Mouse (Mus musculus): ENCODE data around the gene Map3k20.
A peak's percentile ranks its signal among the peaks of the same experiment; 100 is the strongest.

The Map3k20 gene

DNA sequence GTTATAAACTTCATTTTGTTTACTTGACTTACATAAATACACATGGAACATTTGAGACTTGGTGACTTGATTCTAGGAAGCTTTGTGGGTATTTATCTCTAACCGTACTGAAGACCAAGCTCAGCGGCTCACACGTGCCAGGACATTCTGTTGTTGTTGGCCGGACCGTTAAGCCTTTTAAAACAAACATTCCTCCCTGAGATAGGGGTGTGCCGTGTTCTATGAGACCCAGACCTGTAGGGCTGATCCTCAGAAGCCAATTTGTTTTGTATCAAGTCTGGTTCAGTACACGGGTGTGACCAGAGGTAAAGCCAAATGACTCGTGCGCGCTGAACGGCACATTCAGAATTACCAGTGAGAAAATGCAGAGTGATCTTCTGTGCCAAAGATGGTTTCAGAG is 97.9 kb downstream of the Map3k20 start:
- DNase-seq (ENCODE audit: low spot score) = no peak

DNA sequence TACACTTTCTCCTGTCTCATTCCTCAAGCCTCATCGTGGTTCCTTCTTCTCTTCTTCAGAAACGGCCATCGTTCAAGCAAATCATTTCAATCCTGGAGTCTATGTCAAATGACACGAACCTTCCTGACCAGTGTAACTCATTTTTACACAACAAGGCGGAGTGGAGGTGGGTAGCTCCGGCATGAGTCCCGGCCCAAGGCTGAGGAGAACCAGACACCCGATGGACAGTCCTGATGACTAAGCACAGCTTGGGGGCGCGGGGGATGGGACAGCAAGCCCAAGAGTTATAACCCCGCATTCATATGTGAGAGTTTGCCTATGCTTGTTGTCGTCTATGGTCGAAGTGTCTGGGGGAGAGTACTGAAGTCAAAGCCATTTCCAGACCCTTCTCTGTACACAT is 104.0 kb downstream of the Map3k20 start:
- no peak for DNase-seq (ENCODE audit: low spot score)

DNA sequence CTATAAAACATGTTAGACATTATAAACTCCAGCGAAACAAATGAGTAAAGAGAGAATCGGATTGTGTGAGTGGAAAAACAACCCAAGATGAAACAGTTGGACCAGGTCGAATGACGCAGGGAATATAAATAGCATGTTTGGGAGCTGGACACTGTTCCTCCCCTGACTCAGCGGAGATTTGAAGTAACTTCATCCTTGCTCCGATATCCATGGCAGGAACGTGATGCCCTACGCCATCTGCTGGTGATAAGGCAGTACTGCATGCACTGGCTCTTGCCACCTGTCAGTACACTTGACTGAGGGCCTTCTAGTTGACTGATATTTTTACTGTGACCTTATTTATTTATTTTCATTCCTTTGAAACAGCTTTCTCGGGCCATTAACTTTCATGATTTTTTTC is 104.5 kb downstream of the Map3k20 start:
- peak; percentile 77 for DNase-seq (ENCODE audit: low spot score)

DNA sequence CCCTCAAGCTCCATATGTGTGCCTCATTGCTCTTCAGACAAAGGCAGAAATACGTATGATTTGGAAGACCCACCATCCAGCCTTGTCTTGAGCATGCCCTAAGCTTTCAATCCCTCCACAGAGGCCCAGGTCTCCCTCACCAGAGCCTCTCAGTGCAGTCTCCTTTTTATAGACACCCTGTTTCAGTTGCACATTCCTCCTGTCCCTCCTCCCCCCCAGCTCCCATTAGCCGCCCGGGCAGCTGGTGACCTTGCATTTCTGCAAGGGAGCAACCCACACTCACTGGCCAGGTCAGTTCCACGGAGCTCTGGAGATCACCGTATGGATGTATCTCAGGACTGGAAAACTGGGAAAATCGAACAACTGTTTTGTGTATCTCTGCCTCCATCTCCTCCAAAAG is 105.0 kb downstream of the Map3k20 start:
- DNase-seq (ENCODE audit: low spot score) = no peak

- no peak for DNase-seq (ENCODE audit: low spot score)
Measured at GRCm38 (mm10) chr2:72391024-72391423, 105.6 kb downstream of the Map3k20 start.

DNA sequence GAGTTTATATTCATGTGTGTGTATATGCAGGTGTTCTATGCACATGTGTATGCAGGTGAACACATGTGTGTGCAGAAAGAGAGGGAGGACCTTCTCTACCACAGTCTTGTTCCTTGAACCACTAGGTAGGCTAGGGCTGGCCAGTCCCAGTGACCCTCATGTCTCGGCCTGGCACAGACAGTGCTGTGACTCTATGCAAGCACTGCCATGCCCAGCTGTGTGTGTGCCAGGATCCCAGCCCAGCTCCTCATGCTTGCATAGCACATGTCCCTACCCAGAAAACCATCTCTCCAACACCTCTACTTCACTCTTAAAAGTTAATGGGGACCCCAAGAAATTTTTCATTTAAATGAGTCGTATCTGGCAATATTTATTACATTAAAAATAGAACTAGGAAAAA is 106.3 kb downstream of the Map3k20 start:
- DNase-seq (ENCODE audit: low spot score) = no peak

- DNase-seq (ENCODE audit: low spot score) = no peak
Measured at GRCm38 (mm10) chr2:72392316-72392715, 106.9 kb downstream of the Map3k20 start.

- no peak for DNase-seq (ENCODE audit: low spot score)
Measured at GRCm38 (mm10) chr2:72396934-72397333, 111.5 kb downstream of the Map3k20 start.

- peak; percentile 73 for DNase-seq (ENCODE audit: low spot score)
Measured at GRCm38 (mm10) chr2:72398227-72398626, 112.8 kb downstream of the Map3k20 start.

GRCm38 (mm10) chr2:72399469-72400195 is 114.2 kb downstream of the Map3k20 start:
- no peak for DNase-seq (ENCODE audit: low spot score)

DNA sequence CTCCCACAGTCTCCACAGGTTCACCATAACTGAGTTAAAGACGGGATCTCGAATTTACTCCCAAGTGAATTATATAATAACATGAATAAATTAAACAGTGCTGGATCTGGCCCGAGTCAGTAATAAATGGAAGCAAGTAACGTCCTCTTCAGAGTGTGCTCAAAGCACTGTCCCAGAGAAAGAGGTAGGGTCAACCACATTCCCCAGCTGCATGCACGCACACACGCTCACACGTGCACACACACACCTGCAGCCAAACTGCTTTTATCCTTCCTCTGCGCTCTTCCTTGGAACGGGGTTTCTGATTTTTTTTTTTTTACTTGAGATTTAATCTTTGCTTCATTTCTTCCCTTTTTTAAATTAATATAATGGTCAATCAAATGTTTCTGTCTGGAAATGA is 115.9 kb downstream of the Map3k20 start:
- DNase-seq (ENCODE audit: low spot score) = no peak

DNA sequence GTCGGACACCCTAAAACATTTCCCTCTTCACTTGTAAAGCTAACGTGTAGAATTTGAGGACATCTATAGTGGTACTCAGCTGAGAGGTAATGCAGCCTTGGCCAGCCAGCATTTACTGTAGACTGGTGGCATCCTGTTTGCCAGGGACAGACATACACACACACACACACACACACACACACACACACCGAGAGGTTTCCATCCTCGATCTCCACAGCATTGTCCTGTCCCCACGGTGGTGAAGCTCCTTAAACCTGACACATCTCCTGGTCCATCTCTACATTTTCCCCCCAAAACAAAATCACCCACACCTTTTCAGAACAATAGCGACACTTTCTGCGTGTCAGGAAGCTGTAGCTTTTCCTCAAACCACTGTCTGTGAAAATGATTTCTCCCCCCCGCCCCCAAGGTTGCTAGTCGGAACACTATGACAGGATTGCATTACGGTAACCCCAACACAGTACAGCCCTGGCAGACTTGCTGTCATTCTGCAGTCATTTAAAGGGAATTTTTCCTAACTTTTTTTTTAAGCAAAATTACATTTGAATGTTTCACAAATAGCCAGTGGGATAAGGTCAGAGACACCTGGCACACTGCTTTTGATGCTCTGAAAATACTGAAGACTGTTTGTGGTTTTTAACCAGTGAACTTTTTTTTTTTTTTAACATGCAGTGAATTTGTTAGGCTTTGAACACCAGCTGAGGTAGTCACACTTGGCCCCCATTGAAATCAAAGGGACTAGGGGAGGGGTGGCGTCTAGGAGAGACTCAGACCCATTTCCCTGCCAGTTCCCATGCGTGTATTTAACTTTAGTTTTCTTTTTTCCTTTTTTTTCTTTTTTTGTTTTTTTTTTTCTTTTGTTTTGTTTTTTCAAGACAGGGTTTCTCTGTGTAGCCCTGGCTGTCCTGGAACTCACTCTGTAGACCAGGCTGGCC is 120.5 kb downstream of the Map3k20 start:
- DNase-seq (ENCODE audit: low spot score) = no peak

GRCm38 (mm10) chr2:72406701-72407100 is 121.3 kb downstream of the Map3k20 start:
- no peak for DNase-seq (ENCODE audit: low spot score)

DNA sequence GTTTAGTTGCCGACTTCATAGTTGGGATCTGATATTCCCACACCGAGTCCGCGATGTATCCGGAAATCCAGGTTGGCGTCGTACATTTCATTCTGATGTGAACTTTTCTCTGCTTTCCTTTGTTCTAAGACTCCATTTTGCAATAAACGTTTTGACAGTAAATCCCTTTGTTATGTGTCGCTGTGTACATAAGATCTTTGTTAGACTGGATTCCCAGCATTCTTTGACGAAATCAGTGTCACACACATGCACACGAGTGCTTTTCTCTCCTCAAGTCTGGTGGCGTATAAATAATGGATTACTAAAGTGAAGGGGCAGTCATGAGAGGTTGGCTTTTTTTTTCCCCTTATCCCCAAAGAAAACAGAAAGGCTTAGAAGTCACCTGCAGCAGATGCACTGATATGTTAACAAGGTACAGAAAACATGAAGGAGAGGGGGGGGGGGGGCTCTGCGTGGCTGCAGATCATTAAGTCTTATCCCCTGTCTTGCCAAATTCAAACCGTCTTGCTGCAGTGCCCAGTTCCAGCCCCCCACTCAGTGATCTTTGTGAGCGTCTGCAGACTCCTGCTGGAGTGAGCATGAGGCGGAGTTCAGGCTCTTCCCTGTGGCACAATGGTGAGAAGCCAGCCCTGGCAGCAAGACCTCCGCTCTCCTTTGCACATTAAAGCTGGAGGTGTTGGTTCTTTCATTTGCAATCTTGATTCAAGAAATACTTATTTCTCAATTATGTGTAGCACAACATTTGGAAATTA is 122.1 kb downstream of the Map3k20 start:
- DNase-seq (ENCODE audit: low spot score) = no peak

DNA sequence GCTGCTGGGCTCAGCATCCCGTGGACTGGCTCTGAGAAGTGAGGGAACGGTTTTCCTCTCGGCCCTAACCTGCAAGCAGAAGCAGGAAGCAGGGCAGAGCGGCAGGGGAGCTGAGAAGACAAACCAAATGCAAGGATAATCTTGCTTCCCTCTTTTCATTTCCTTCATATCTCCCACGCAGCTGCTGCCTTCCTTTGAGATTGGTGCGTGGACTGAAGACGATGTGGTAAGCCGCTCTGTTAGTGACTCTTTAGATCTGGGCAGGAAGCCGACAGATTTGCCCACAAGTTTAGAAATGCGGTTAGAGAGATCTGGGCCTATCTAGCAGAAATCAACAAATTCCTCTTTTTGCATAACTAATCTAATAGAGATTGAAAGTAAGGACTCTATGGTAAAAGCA is 124.5 kb downstream of the Map3k20 start:
- DNase-seq (ENCODE audit: low spot score) = no peak

- DNase-seq (ENCODE audit: low spot score) = no peak
Measured at GRCm38 (mm10) chr2:72412266-72412665, 126.8 kb downstream of the Map3k20 start.

- DNase-seq (ENCODE audit: low spot score) = no peak
Measured at GRCm38 (mm10) chr2:72415416-72415815, 130.0 kb downstream of the Map3k20 start.

DNA sequence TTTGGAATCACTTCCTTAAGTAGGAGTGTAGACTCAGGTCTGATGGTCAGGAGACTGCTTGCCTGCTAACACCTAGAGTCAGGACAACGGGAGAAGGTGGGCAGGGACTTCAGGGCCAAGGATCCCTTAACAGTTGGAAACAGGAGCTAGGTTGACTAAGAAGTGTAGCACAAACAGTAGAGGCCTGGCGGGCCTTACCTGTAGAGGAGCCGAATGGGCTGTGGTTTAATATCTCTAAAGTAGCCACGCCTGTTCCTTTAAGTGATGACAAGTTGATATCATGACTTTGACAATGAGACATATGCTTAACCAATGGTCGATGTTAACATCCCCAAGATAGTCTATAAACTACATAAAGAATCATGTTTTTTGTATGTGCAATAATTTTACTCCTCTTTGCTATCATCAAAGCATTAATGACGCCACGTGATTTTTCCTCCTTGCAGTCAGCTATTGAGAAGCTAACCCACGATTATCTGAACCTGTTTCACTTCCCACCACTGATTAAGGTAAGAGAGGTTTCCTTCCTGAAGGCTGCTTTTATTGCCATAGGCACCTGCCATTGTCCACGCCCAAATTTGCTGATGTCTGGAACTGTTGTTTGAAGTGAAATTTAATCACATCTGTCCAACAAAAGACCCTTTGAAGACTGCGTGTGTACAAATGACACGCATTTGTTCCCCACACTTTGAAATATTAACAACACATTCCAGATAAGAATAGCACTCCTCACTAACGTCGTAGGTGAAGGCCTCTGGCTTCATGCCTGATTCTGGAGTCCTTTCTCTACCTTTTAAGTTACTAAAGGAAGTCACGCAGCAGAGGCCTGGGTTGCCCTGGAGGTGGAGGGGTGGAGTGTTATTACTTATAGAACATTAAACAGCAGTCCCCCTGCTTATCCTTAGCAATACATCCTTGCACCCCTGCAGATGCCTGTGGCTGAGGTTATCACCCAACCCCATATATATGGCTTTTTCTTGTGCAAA is 131.0 kb downstream of the Map3k20 start:
- no peak for DNase-seq (ENCODE audit: low spot score)

DNA sequence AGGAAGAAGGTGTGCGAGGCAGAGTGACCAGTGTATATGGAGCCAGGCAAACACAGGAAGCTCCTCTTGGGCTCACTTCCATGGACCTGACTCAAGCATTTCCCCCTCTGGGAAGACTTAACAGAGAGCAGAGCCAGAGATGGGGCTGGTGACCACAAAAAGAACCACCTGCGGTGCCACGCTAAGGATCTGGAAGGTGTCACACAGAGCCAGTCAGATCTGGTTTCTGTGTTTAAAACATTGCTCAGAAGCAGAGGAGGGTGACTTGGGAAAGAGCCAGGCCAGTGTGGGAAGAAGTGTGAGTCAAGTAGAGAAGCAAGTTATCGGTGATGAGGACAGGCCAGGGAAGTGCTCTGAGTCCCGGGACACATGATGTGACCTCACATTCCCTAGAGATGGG is 135.1 kb downstream of the Map3k20 start:
- no peak for DNase-seq (ENCODE audit: low spot score)

DNA sequence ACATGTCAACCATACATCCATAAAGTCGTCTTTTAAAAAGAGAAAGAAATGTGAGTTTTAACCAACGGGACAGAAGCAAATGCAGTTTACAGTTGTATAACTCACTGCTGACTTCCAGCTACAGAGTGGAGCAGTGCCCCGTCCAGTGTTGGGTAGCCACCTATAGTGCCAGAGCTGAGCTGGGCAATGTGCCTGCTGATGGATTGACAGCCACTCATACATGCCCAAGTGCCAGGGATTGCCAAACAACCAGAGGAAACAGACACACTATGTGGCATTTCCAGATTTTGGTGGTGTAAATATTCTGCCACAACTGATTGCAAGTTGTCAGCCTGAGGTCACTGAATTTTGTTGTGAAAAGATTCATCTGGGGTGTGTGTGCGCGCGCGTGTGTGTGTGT is 139.2 kb downstream of the Map3k20 start:
- DNase-seq (ENCODE audit: low spot score) = no peak

GRCm38 (mm10) chr2:72426776-72427175 is 141.3 kb downstream of the Map3k20 start:
- no peak for DNase-seq (ENCODE audit: low spot score)

Measured in testis, postnatal 14 days (tissue).